Mouse (Mus musculus): ENCODE measurements around the gene Wscd1. TPM values are rescaled to one million over a fixed set of nuclear protein-coding genes. Genes with fewer than 3 reads are reported as not detected.

Gene Wscd1
- polyA plus RNA-seq, 1 experiment from 2014 or later: 60.9 TPM

GRCm38 (mm10) chr11:71772802-71773201 is 23.1 kb downstream of the Wscd1 start:
- DNase-seq (ENCODE audit: low spot score) (no peak), ATAC-seq (replicated peaks; ENCODE audit: low FRiP score) (no peak)
- Histone ChIP-seq H3K27ac (ENCODE audit: low read depth, low read length) (no peak overlapping the region), H3K4me2 (ENCODE audit: low read depth, low read length, severe bottlenecking) (no peak overlapping the region), H3K4me1 (replicated peaks; ENCODE audit: control insufficient read depth, insufficient read depth, low read length) (peaks cover 3% of the 10 kb centered on the region; the same call in 1 of the 2 replicates), H3K9me3 (ENCODE audit: control insufficient read depth, low read length) (no peaks in the 10 kb centered on the region), H3K27me3 (ENCODE audit: control insufficient read depth, insufficient read depth, low read length) (no peaks in the 10 kb centered on the region), H3K36me3 (ENCODE audit: control insufficient read depth, insufficient read depth, low read length) (peaks cover 8% of the 10 kb centered on the region; the same call in 1 of the 2 replicates), H3K9ac (ENCODE audit: low read length) (no peak overlapping the region), H3K4me3 (ENCODE audit: low read depth, low read length) (no peak overlapping the region)
- 18% methylated on average over 4 of the region's 4 CpGs for WGBS

GRCm38 (mm10) chr11:71773986-71774767 is 24.5 kb downstream of the Wscd1 start:
- H3K9me3 ChIP-seq (ENCODE audit: control insufficient read depth, low read length): no peaks in the 10 kb centered on the region
- H3K27ac ChIP-seq (ENCODE audit: low read depth, low read length): no peak overlapping the region
- ATAC-seq (replicated peaks; ENCODE audit: low FRiP score): no peak
- no peaks in the 10 kb centered on the region for H3K27me3 ChIP-seq (ENCODE audit: control insufficient read depth, insufficient read depth, low read length)
- peaks cover 3% of the 10 kb centered on the region; the same call in 1 of the 2 replicates for H3K4me1 ChIP-seq (replicated peaks; ENCODE audit: control insufficient read depth, insufficient read depth, low read length)
- H3K36me3 ChIP-seq (ENCODE audit: control insufficient read depth, insufficient read depth, low read length): peaks cover 7% of the 10 kb centered on the region; the same call in 1 of the 2 replicates
- H3K4me2 ChIP-seq (ENCODE audit: low read depth, low read length, severe bottlenecking): no peak overlapping the region
- DNase-seq (ENCODE audit: low spot score): no peak
- no peak overlapping the region for H3K4me3 ChIP-seq (ENCODE audit: low read depth, low read length)
- WGBS: 52% methylated on average over 16 of the region's 16 CpGs
- H3K9ac ChIP-seq (ENCODE audit: low read length): no peak overlapping the region

GRCm38 (mm10) chr11:71775056-71775455 is 25.3 kb downstream of the Wscd1 start:
- DNase-seq (ENCODE audit: low spot score): no peak
- H3K9me3 ChIP-seq (ENCODE audit: control insufficient read depth, low read length): no peaks in the 10 kb centered on the region
- H3K27ac ChIP-seq (ENCODE audit: low read depth, low read length): no peak overlapping the region
- no peak for ATAC-seq (replicated peaks; ENCODE audit: low FRiP score)
- peaks cover 3% of the 10 kb centered on the region; the same call in 1 of the 2 replicates for H3K36me3 ChIP-seq (ENCODE audit: control insufficient read depth, insufficient read depth, low read length)
- WGBS: 76% methylated on average over 6 of the region's 6 CpGs
- no peak overlapping the region for H3K4me2 ChIP-seq (ENCODE audit: low read depth, low read length, severe bottlenecking)
- H3K4me1 ChIP-seq (replicated peaks; ENCODE audit: control insufficient read depth, insufficient read depth, low read length): peaks cover 3% of the 10 kb centered on the region; the same call in 1 of the 2 replicates
- no peak overlapping the region for H3K4me3 ChIP-seq (ENCODE audit: low read depth, low read length)
- H3K9ac ChIP-seq (ENCODE audit: low read length): no peak overlapping the region
- H3K27me3 ChIP-seq (ENCODE audit: control insufficient read depth, insufficient read depth, low read length): no peaks in the 10 kb centered on the region

GRCm38 (mm10) chr11:71779642-71780041 is 29.9 kb downstream of the Wscd1 start:
- DNase-seq (ENCODE audit: low spot score) (no peak), ATAC-seq (replicated peaks; ENCODE audit: low FRiP score) (no peak)
- Histone ChIP-seq H3K9ac (ENCODE audit: low read length) (no peak overlapping the region), H3K4me3 (ENCODE audit: low read depth, low read length) (no peak overlapping the region), H3K9me3 (ENCODE audit: control insufficient read depth, low read length) (no peaks in the 10 kb centered on the region), H3K27me3 (ENCODE audit: control insufficient read depth, insufficient read depth, low read length) (no peaks in the 10 kb centered on the region), H3K36me3 (ENCODE audit: control insufficient read depth, insufficient read depth, low read length) (peaks cover 3% of the 10 kb centered on the region), H3K4me1 (replicated peaks; ENCODE audit: control insufficient read depth, insufficient read depth, low read length) (no peaks in the 10 kb centered on the region), H3K4me2 (ENCODE audit: low read depth, low read length, severe bottlenecking) (no peak overlapping the region), H3K27ac (ENCODE audit: low read depth, low read length) (no peak overlapping the region)
- 92% methylated on average over 10 of the region's 10 CpGs for WGBS

GRCm38 (mm10) chr11:71781737-71782354 is 32.1 kb downstream of the Wscd1 start:
- Histone ChIP-seq H3K36me3 (ENCODE audit: control insufficient read depth, insufficient read depth, low read length) (peaks cover 3% of the 10 kb centered on the region), H3K27me3 (ENCODE audit: control insufficient read depth, insufficient read depth, low read length) (no peaks in the 10 kb centered on the region), H3K9me3 (ENCODE audit: control insufficient read depth, low read length) (no peaks in the 10 kb centered on the region), H3K4me1 (replicated peaks; ENCODE audit: control insufficient read depth, insufficient read depth, low read length) (no peaks in the 10 kb centered on the region), H3K4me3 (ENCODE audit: low read depth, low read length) (no peak overlapping the region), H3K9ac (ENCODE audit: low read length) (no peak overlapping the region), H3K27ac (ENCODE audit: low read depth, low read length) (no peak overlapping the region), H3K4me2 (ENCODE audit: low read depth, low read length, severe bottlenecking) (no peak overlapping the region)
- DNase-seq (ENCODE audit: low spot score): no peak
- no peak for ATAC-seq (replicated peaks; ENCODE audit: low FRiP score)
- WGBS: 91% methylated on average over 13 of the region's 13 CpGs

DNA sequence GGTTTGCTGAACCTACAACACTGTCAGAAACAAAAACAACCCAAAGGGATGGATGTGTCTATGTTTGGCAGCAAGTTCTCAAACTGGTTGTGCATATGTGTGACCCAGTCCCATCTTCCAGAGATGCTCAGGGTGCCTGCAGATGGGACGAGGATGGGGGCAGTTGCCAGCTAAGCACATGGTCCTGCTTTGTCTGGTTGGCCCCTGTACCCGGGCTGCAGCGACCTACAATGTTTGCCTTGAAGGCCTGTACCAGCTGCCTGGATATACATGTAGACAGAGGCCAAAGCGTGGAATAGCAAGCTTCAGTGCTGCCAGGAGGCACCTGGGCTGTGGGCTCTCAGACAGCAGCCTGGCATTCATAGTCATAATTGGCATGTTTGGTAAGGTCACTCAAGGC is 35.8 kb downstream of the Wscd1 start:
- no peak for ATAC-seq (replicated peaks; ENCODE audit: low FRiP score)
- H3K27me3 ChIP-seq (ENCODE audit: control insufficient read depth, insufficient read depth, low read length): no peaks in the 10 kb centered on the region
- H3K36me3 ChIP-seq (ENCODE audit: control insufficient read depth, insufficient read depth, low read length): peaks cover 6% of the 10 kb centered on the region
- H3K4me3 ChIP-seq (ENCODE audit: low read depth, low read length): no peak overlapping the region
- no peaks in the 10 kb centered on the region for H3K4me1 ChIP-seq (replicated peaks; ENCODE audit: control insufficient read depth, insufficient read depth, low read length)
- H3K27ac ChIP-seq (ENCODE audit: low read depth, low read length): no peak overlapping the region
- no peaks in the 10 kb centered on the region for H3K9me3 ChIP-seq (ENCODE audit: control insufficient read depth, low read length)
- H3K4me2 ChIP-seq (ENCODE audit: low read depth, low read length, severe bottlenecking): no peak overlapping the region
- no peak overlapping the region for H3K9ac ChIP-seq (ENCODE audit: low read length)
- no peak for DNase-seq (ENCODE audit: low spot score)
- WGBS: 88% methylated on average over 4 of the region's 4 CpGs

DNA sequence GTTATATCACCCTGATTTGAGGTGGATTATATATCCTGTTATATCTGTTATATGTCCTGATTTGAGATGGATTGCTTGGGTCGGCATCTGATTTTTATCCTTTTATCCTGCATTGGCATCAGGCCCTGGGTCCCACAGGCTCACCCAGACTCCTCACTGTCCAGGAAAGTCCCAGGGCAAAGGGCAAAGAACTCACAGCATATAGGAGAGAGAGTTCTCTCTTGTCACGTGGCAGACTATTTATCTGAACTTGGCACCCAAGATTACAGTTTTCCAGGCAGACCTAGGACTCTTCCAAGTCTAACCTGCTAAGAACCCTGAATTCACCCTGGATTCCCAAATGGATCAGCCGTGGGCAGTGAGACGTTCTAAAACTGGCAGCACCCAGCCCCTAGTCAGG is 38.5 kb downstream of the Wscd1 start:
- Histone ChIP-seq H3K36me3 (ENCODE audit: control insufficient read depth, insufficient read depth, low read length) (peaks cover 3% of the 10 kb centered on the region; the same call in 1 of the 2 replicates), H3K4me2 (ENCODE audit: low read depth, low read length, severe bottlenecking) (no peak overlapping the region), H3K4me1 (replicated peaks; ENCODE audit: control insufficient read depth, insufficient read depth, low read length) (no peaks in the 10 kb centered on the region), H3K4me3 (ENCODE audit: low read depth, low read length) (no peak overlapping the region), H3K27me3 (ENCODE audit: control insufficient read depth, insufficient read depth, low read length) (no peaks in the 10 kb centered on the region), H3K9me3 (ENCODE audit: control insufficient read depth, low read length) (no peaks in the 10 kb centered on the region), H3K27ac (ENCODE audit: low read depth, low read length) (no peak overlapping the region), H3K9ac (ENCODE audit: low read length) (no peak overlapping the region)
- ATAC-seq (replicated peaks; ENCODE audit: low FRiP score) (no peak), DNase-seq (ENCODE audit: low spot score) (no peak)
- 87% methylated on average over 4 of the region's 4 CpGs for WGBS

DNA sequence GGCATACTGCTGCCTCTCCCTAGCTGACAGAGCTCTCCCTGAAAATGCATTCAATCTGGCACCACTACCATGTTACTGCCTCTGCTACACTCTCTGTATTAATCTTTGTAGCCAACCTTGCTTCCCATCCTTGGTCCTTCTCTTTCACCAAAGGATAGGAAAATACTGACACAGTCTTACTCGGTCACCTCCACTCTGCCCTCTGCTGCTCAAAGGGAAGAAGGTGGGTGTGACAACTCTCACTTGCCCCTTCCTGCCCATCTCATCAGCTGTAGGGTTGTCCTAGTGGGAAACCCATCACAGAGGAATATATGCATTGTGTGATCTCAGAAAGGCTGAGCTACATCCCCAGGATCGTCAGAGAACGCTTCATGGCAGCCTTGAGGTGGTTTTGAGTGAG is 40.5 kb downstream of the Wscd1 start:
- ATAC-seq (replicated peaks; ENCODE audit: low FRiP score): no peak
- peaks cover 3% of the 10 kb centered on the region; the same call in 1 of the 2 replicates for H3K36me3 ChIP-seq (ENCODE audit: control insufficient read depth, insufficient read depth, low read length)
- no peaks in the 10 kb centered on the region for H3K4me1 ChIP-seq (replicated peaks; ENCODE audit: control insufficient read depth, insufficient read depth, low read length)
- H3K4me2 ChIP-seq (ENCODE audit: low read depth, low read length, severe bottlenecking): no peak overlapping the region
- no peak for DNase-seq (ENCODE audit: low spot score)
- no peaks in the 10 kb centered on the region for H3K9me3 ChIP-seq (ENCODE audit: control insufficient read depth, low read length)
- H3K4me3 ChIP-seq (ENCODE audit: low read depth, low read length): no peak overlapping the region
- no peaks in the 10 kb centered on the region for H3K27me3 ChIP-seq (ENCODE audit: control insufficient read depth, insufficient read depth, low read length)
- H3K9ac ChIP-seq (ENCODE audit: low read length): no peak overlapping the region
- 84% methylated on average over 3 of the region's 3 CpGs for WGBS
- H3K27ac ChIP-seq (ENCODE audit: low read depth, low read length): no peak overlapping the region
